Mouse (Mus musculus) kidney, postnatal 4 days (tissue): ENCODE data around the gene Rassf9.

ENCODE experiments used
- DNase-seq, 2 experiments: peaks; one replicate each; pipeline ENCODE4 v3.0.0; 2021; ENCODE audit warnings: mixed read lengths in 2 of 2

Gene Rassf9

DNA sequence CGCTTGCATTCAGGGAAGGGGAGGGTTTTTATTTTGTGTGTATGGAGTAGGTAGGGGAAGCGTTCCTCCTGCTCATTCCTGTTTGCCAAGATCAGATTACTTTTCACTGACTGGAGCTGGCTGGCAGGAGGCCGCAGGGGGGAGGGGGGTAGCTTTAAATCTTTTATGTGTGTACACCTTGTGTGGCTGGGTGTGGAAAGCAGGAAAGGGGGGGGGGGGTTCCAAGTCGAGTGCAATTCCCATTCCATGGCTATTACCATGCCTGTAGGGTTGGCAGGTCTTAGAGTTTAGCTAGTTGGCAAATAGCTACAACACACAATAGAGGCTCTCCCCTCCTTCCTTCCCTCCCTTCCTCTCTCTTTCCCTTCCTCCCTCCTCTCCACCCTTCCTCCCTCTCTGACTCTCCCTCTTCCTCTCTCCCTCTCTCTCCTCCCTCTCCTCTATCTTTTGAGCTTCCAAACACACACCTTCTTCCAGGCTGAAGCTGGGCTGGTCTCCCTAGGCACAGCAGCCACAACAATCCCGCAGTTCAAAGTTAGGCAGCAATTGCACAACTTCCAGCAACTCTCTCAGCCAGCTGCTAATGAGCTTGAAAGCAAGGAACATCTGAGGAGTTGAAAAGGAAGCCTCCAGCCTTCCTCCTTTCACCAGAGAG, at the start of gene Rassf9:
Rassf9 (plus strand) TSS at position 416 of the 655 bp plus-strand sequence.
- peak; percentile 65 to 79 for DNase-seq

GRCm38 (mm10) chr10:102469412-102469811, 42.6 kb upstream of the Rassf9 start:
- no peak for DNase-seq

GRCm38 (mm10) chr10:102490386-102490785, 21.6 kb upstream of the Rassf9 start, which contains the start of gene Nts:
TSS of gene Nts (minus strand) at chr10:102490486.
- DNase-seq: no peak

GRCm38 (mm10) chr10:102491792-102492191, 20.2 kb upstream of the Rassf9 start:
- peak; percentile 72 to 74 for DNase-seq

DNA sequence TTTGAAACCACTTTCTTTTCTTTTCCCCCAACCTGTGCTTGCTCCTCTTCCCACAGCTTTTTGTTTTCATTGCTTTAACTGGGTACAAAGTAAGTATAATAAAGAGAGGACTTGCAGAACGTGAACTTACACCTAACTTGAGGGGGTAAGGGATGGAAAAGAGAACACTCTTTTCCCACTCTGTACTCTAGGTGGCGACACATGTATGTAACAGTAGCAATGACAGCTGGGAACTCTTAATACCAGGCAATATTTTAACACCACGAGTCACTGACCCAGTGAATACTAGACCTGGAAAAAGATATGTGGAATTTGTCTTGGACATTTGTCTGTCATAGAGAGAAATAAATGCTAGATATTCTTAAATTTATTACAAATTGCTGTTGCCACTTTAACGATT, 13.3 kb upstream of the Rassf9 start:
- peak; percentile 5 to 18 for DNase-seq

- DNase-seq: no peak
Measured at GRCm38 (mm10) chr10:102507386-102507785, 4.6 kb upstream of the Rassf9 start.

DNA sequence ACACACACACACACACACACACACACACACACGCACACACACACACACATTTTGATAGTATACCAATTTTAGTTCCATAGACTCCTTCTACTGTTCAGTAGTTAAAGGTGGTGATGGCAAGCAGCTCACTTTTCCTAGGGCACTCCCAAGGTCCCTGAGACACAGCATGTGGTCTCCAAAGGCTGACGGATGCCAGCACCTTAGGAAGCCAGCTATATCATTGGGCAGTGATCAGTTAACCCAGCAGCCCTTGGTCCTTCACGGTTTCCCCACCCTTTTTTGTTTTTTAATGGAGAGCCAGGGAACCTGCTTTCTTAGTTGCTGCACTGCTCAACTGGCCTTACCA, 588 bp upstream of the Rassf9 start:
- no peak for DNase-seq

DNA sequence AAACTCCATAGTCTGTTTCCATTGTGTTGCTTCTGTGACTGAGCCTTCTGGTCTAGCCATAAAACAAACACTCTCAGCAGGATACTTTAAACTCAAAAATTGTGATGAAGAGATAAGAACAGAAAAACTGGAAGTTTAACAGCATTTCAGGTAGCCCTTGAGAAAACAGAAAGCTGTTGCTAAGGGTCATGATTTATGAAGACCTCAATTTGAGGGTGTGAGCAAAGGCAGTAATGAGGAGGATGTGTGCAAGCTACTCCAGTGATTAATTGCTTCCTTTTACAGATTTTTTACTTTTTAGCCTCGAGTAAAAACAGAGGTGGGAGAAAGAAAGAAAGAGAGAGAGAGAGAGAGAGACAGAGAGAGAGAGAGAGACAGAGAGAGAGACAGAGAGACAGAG, 2.1 kb downstream of the Rassf9 start:
- DNase-seq: no peak

DNA sequence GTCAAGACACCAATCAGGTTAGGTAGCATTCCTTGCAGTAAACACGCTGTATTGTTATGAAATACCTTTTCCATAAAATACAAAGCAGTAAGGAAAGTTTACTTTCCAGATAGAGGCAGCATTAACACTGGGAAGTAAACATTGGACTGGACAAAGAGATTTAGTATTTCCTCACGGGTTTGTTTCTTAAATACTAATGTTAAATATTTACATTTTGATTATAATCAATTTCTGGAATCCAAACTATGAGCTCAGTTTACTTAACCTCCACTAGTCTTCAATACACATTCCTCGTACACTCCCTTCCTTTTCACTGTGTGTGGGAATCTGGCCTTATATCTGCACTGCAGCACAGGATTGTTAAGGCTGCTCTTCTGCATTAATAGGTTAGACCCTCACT, 15.9 kb downstream of the Rassf9 start:
- no peak for DNase-seq

DNA sequence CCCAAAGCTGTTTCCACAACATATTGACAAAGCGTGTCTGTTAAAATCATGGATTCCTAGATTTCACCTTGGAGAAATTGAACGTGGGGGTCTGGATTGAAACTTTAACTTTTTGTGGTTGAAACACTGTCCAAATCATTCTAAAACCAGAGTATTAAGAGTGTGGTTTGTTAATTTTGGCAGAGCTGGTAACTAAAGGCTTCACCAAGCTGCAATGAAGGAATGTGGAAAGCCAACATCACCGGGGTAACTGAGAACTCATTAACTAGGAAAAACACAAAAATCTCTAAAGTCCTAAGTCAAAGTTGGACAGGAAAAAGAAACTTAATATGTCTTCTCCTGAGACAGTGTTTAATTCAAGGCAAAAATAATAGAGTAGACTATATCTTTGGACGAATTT, 41.9 kb downstream of the Rassf9 start:
- DNase-seq: no peak

GRCm38 (mm10) chr10:102562488-102562887, 50.5 kb downstream of the Rassf9 start:
- no peak for DNase-seq

DNA sequence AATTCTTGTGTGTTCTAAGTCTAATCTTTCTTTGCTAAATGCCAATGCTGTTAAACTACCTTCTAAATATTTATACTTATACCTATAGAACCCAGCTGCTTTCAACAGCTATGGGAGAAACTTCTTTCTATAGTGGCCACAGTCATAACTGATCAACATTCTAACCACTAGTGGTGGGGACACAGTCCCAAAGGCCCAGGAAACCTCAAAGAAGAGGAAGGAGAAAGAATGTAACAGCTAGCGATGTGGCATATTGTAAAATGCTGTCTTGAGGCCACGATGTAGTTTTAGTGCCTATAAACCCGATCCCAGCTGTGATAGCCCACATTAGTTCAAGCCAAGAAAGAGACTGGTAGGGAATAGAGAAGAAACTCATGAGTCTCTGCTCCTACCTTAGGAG, 65.9 kb downstream of the Rassf9 start:
- DNase-seq: no peak

DNA sequence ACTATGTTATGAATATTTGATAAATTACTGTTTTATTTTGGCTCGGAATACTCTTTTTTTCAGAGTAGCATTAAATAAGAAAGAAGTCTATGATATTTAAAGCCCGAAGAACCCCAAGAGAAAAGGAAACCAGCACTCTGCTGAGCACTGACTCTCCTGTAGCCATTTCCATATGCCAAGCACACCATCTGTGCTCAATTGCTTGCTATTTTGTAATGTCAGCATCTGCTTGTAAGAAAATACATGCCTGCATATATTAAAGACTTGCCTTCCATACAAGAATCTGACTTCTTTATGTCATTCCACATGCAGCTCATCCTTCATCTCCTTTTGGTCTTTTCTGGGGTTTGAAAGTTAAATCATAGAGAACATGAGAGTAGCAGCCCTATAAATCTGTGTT, 82.3 kb downstream of the Rassf9 start:
- DNase-seq: no peak
